Mouse (Mus musculus): ENCODE results near the gene Sit1. TPM values are rescaled to one million over a fixed set of nuclear protein-coding genes. Genes with fewer than 3 reads are reported as not detected.

The Sit1 gene
- polyA plus RNA-seq, 1 experiment from 2014 or later: not detected

DNA sequence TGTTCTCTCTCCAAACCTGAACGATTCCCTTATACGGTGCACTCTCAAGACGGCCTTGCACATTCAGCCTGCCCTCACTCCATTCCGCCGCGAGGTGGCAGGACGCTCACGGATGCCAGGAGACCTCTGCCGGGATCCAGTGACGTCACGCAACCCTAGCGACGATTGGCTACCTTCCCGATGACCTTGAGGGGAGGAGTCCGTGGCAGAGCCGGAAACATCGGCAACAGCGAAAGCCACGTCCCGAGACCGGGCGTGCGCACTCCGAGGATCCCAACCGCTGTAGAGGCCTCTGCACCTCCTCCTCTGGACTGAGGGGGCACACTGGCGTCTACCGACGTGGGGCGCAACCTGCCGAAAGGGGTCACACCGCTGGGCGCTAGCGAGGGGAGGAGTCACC, 41.5 kb downstream of the Sit1 start:
- Histone ChIP-seq H3K4me1 (replicated peaks; ENCODE audit: control insufficient read depth, insufficient read depth, low read length) (peaks cover 12% of the 10 kb centered on the region), H3K4me3 (replicated peaks; ENCODE audit: low read length) (peak overlapping the region; percentile 97), H3K27me3 (ENCODE audit: control insufficient read depth, insufficient read depth, low read length) (no peaks in the 10 kb centered on the region), H3K9me3 (ENCODE audit: control insufficient read depth, low read length) (no peaks in the 10 kb centered on the region), H3K9ac (peak overlapping the region; percentile 98), H3K4me2 (replicated peaks) (peak overlapping the region; percentile 96), H3K36me3 (replicated peaks; ENCODE audit: control insufficient read depth, insufficient read depth) (peaks cover 22% of the 10 kb centered on the region), H3K27ac (peak overlapping the region; percentile 98)
- DNase-seq (ENCODE audit: low spot score) (peak; percentile 100), ATAC-seq (ENCODE audit: low FRiP score) (peak; percentile 95)
- under 1% methylated on average over 33 of the region's 33 CpGs for WGBS

- H3K27ac ChIP-seq: peak within 1 kb of the TSS; percentile 98
Observed at GRCm38 (mm10) chr4:43441639-43442038, 41.9 kb downstream of the Sit1 start, which contains the start of gene Tesk1. TSS of gene Tesk1 (plus strand) at chr4:43441939.

GRCm38 (mm10) chr4:43432832-43433231, 50.7 kb downstream of the Sit1 start:
- no peak overlapping the region for H3K9ac ChIP-seq
- H3K36me3 ChIP-seq (replicated peaks; ENCODE audit: control insufficient read depth, insufficient read depth): no peaks in the 10 kb centered on the region
- no peak overlapping the region for H3K27ac ChIP-seq
- H3K4me1 ChIP-seq (replicated peaks; ENCODE audit: control insufficient read depth, insufficient read depth, low read length): peaks cover 11% of the 10 kb centered on the region
- ATAC-seq (ENCODE audit: low FRiP score): no peak
- 89% methylated on average over 1 of the region's 1 CpGs for WGBS
- DNase-seq (ENCODE audit: low spot score): no peak
- no peak overlapping the region for H3K4me2 ChIP-seq (replicated peaks)
- no peak overlapping the region for H3K4me3 ChIP-seq (replicated peaks; ENCODE audit: low read length)
- H3K27me3 ChIP-seq (ENCODE audit: control insufficient read depth, insufficient read depth, low read length): no peaks in the 10 kb centered on the region
- H3K9me3 ChIP-seq (ENCODE audit: control insufficient read depth, low read length): no peaks in the 10 kb centered on the region

More at GRCm38 (mm10) chr4:43441639-43442038, 41.9 kb downstream of the Sit1 start, which contains the start of gene Tesk1:
- DNase-seq (ENCODE audit: low spot score) (no peak), ATAC-seq (ENCODE audit: low FRiP score) (peak; percentile 7; the same call in 1 of the 2 replicates)
- H3K36me3 ChIP-seq (replicated peaks; ENCODE audit: control insufficient read depth, insufficient read depth): peaks cover 18% of the 10 kb centered on the region
- peak within 1 kb of the TSS; percentile 98 for H3K9ac ChIP-seq
- H3K4me1 ChIP-seq (replicated peaks; ENCODE audit: control insufficient read depth, insufficient read depth, low read length): peaks cover 12% of the 10 kb centered on the region
- H3K4me3 ChIP-seq (replicated peaks; ENCODE audit: low read length): peak within 1 kb of the TSS; percentile 97
- WGBS: 23% methylated on average over 4 of the region's 4 CpGs
- H3K27me3 ChIP-seq (ENCODE audit: control insufficient read depth, insufficient read depth, low read length): no peaks in the 10 kb centered on the region
- peak within 1 kb of the TSS; percentile 96 for H3K4me2 ChIP-seq (replicated peaks)
- no peaks in the 10 kb centered on the region for H3K9me3 ChIP-seq (ENCODE audit: control insufficient read depth, low read length)

Other genes with a start within 250 kb of the Sit1 start
- gene Atp8b5, start 216.6 kb downstream of the Sit1 start, polyA plus RNA-seq (2014; fragmentation: Nextera tagmentation; extraction: Ambion mirVana): 0.27 and 0.60 TPM in 2 replicates
- 58.3 and 58.5 TPM in 2 replicates for gene Rusc2, start 101.8 kb downstream of the Sit1 start, polyA plus RNA-seq (2014; fragmentation: Nextera tagmentation; extraction: Ambion mirVana)
- 1.6 and 2.2 TPM in 2 replicates for gene Fam166b, start 54.6 kb downstream of the Sit1 start, polyA plus RNA-seq (2014; fragmentation: Nextera tagmentation; extraction: Ambion mirVana)
- gene Tesk1, start 41.8 kb downstream of the Sit1 start, polyA plus RNA-seq (2014; fragmentation: Nextera tagmentation; extraction: Ambion mirVana): 21.8 and 22.6 TPM in 2 replicates
- gene Cd72, start 29.1 kb downstream of the Sit1 start, polyA plus RNA-seq (2014; fragmentation: Nextera tagmentation; extraction: Ambion mirVana): 6.4 and 7.5 TPM in 2 replicates
- 80.3 and 92.0 TPM in 2 replicates for gene Ccdc107, start 9.2 kb upstream of the Sit1 start, polyA plus RNA-seq (2014; fragmentation: Nextera tagmentation; extraction: Ambion mirVana)
- gene Arhgef39, start 16.0 kb upstream of the Sit1 start, polyA plus RNA-seq (2014; fragmentation: Nextera tagmentation; extraction: Ambion mirVana): 4.7 and 6.1 TPM in 2 replicates
- 0.16 and 0.26 TPM in 2 replicates for gene Car9, start 23.2 kb upstream of the Sit1 start, polyA plus RNA-seq (2014; fragmentation: Nextera tagmentation; extraction: Ambion mirVana)
- gene Tpm2, start 40.0 kb upstream of the Sit1 start, polyA plus RNA-seq (2014; fragmentation: Nextera tagmentation; extraction: Ambion mirVana): 9.1 and 10.8 TPM in 2 replicates
- gene Creb3, start 78.6 kb upstream of the Sit1 start, polyA plus RNA-seq (2014; fragmentation: Nextera tagmentation; extraction: Ambion mirVana): 80.0 and 82.3 TPM in 2 replicates
- 57.5 and 62.8 TPM in 2 replicates for gene Tln1, start 79.0 kb upstream of the Sit1 start, polyA plus RNA-seq (2014; fragmentation: Nextera tagmentation; extraction: Ambion mirVana)
- gene Rgp1, start 95.0 kb upstream of the Sit1 start, polyA plus RNA-seq (2014; fragmentation: Nextera tagmentation; extraction: Ambion mirVana): 21.7 and 25.2 TPM in 2 replicates
- 44.5 and 49.7 TPM in 2 replicates for gene Gba2, start 95.1 kb upstream of the Sit1 start, polyA plus RNA-seq (2014; fragmentation: Nextera tagmentation; extraction: Ambion mirVana)
- gene Msmp, start 100.8 kb upstream of the Sit1 start, polyA plus RNA-seq (2014; fragmentation: Nextera tagmentation; extraction: Ambion mirVana): 1.0 and 1.9 TPM in 2 replicates
- gene Npr2, start 148.2 kb upstream of the Sit1 start, polyA plus RNA-seq (2014; fragmentation: Nextera tagmentation; extraction: Ambion mirVana): 13.3 and 14.2 TPM in 2 replicates
- gene Spag8, start 169.9 kb upstream of the Sit1 start, polyA plus RNA-seq (2014; fragmentation: Nextera tagmentation; extraction: Ambion mirVana): 5.5 and 9.3 TPM in 2 replicates
- 70.1 and 77.0 TPM in 2 replicates for gene Hint2, start 172.7 kb upstream of the Sit1 start, polyA plus RNA-seq (2014; fragmentation: Nextera tagmentation; extraction: Ambion mirVana)
- 8.7 and 10.5 TPM in 2 replicates for gene Tmem8b, start 185.2 kb upstream of the Sit1 start, polyA plus RNA-seq (2014; fragmentation: Nextera tagmentation; extraction: Ambion mirVana)
- gene Fam221b, start 185.4 kb upstream of the Sit1 start, polyA plus RNA-seq (2014; fragmentation: Nextera tagmentation; extraction: Ambion mirVana): 1.9 and 2.2 TPM in 2 replicates
- not detected in 2 replicates for gene Olfr70, start 217.1 kb upstream of the Sit1 start, polyA plus RNA-seq (2014; fragmentation: Nextera tagmentation; extraction: Ambion mirVana)
- gene Olfr71, start 226.5 kb upstream of the Sit1 start, polyA plus RNA-seq (2014; fragmentation: Nextera tagmentation; extraction: Ambion mirVana): not detected in 2 replicates
- gene Hrct1, start 243.5 kb upstream of the Sit1 start, polyA plus RNA-seq (2014; fragmentation: Nextera tagmentation; extraction: Ambion mirVana): 0.18 and 0.58 TPM in 2 replicates
- 0.04 and 0.07 TPM in 2 replicates for gene Spaar, start 246.3 kb upstream of the Sit1 start, polyA plus RNA-seq (2014; fragmentation: Nextera tagmentation; extraction: Ambion mirVana)

Measured in hindbrain, embryonic 14.5 days (tissue).